Mouse (Mus musculus) erythroblast, embryonic 14.5 days (primary cell): Measurements from ENCODE around the gene Calr4.

ENCODE experiments used
- GATA1 ChIP-seq: IDR thresholded peaks from 2 replicates; pipeline ENCODE4 v1.6.1; 2012; ENCODE audit warnings: low read length, inconsistent platforms, mixed read lengths
- TAL1 ChIP-seq: IDR thresholded peaks from 3 replicates; pipeline ENCODE4 v1.6.1; 2012; ENCODE audit warnings: low read length, inconsistent platforms, mixed read lengths

DNA sequence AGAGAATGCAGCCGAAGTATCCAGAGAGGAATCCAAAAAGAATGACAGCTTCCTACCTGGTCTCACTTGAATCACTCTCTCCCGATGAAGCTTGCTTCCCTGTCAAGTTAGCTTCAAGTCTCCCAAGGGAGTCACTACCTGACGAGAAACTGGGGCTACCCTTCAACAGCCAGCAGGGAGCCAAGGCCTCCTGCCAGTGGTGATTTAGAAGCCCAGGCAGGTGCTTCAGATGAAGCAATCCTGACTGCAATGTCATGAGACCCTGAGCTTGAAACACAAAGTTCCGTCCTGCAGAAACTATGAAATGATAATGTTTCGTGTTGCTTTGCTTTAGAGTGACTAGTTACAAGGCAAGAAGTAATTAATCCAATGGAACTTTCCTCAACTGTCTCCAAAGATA is 40.4 kb upstream of the Calr4 start:
- TF ChIP-seq GATA1 (no peak), TAL1 (no peak)
